Mouse (Mus musculus) brain, embryonic 14.5 days (tissue): ENCODE results near the gene Minos1.

Experiments
- CTCF ChIP-seq: fragments of 200-500 bp; IDR thresholded peaks from 2 replicates; pipeline ENCODE4 v1.5.1; 2012; ENCODE audit warnings: inconsistent platforms, mild to moderate bottlenecking, moderate library complexity, borderline replicate concordance; ENCODE audit not compliant: insufficient read depth, insufficient read length; ENCODE audit errors: extremely low read depth
- POLR2A ChIP-seq: fragments of 200-500 bp; IDR thresholded peaks from 2 replicates; pipeline ENCODE4 v1.6.1; 2012; ENCODE audit warnings: mild to moderate bottlenecking, inconsistent platforms, borderline replicate concordance; ENCODE audit not compliant: poor library complexity, insufficient read depth, insufficient read length, severe bottlenecking; ENCODE audit errors: extremely low read depth

DNA sequence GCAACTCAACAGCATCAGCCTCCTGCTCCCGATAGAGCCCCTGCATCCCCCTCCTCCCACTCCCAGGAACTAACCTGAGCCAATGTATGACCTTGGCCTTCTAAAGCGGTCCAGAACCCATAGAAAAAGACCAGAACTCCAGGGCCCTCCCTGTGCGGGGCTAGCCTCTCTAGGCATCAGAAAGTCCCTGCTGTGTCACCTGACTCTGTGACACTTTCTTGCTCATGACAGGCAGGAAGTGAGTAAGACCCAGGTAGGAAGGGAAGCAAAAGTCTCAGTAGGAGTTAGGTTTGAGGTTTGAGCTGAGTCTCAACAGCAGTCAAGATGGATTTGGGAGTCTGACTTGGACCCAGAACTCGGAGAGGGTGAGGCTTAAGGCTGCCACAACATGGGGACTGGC, 43.9 kb downstream of the Minos1 start:
- TF ChIP-seq CTCF: no peak
- no peak for TF ChIP-seq POLR2A
